Mouse (Mus musculus) midbrain, embryonic 11.5 days (tissue): Measurements from ENCODE around the gene Slc27a5. TPM values are rescaled to one million over a fixed set of nuclear protein-coding genes. Genes with fewer than 3 reads are reported as not detected.

Experiments used
- ATAC-seq: fragments of 200-750 bp; cut with Nextera tagmentation; 2 replicates; pipeline ENCODE4 v1.8.0; 2017; ENCODE audit warnings: moderate TSS enrichment, moderate library complexity; ENCODE audit not compliant: low FRiP score
- DNase-seq: peaks from one replicate; pipeline ENCODE4 v3.0.0; 2015; ENCODE audit warnings: low spot score; ENCODE audit errors: missing footprints
- H3K27ac ChIP-seq: fragments of 300-500 bp; sonication (generic); 2 replicates; pipeline ENCODE4 v1.5.1; 2014; ENCODE audit warnings: low read depth, low read length
- H3K27me3 ChIP-seq: fragments of 300-500 bp; sonication (generic); 2 replicates; pipeline ENCODE4 v1.6.1; 2014; ENCODE audit warnings: mild to moderate bottlenecking, low read length, moderate library complexity, mixed read lengths; ENCODE audit not compliant: control insufficient read depth, insufficient read depth
- H3K36me3 ChIP-seq: fragments of 300-500 bp; sonication (generic); 2 replicates; pipeline ENCODE4 v1.6.1; 2014; ENCODE audit warnings: mild to moderate bottlenecking, low read length, moderate library complexity, mixed read lengths; ENCODE audit not compliant: control insufficient read depth, insufficient read depth
- H3K4me1 ChIP-seq: fragments of 300-500 bp; sonication (generic); 2 replicates; pipeline ENCODE4 v1.6.1; 2014; ENCODE audit warnings: low read length; ENCODE audit not compliant: control insufficient read depth, insufficient read depth
- H3K4me2 ChIP-seq: fragments of 300-500 bp; sonication (generic); 2 replicates; pipeline ENCODE4 v1.6.1; 2014; ENCODE audit warnings: mild to moderate bottlenecking, moderate library complexity
- H3K4me3 ChIP-seq: fragments of 300-500 bp; sonication (generic); 2 replicates; pipeline ENCODE4 v1.5.1; 2014; ENCODE audit warnings: low read depth, low read length
- H3K9ac ChIP-seq: fragments of 300-500 bp; sonication (generic); 2 replicates; pipeline ENCODE4 v1.6.1; 2014; ENCODE audit warnings: low read length
- H3K9me3 ChIP-seq: fragments of 300-500 bp; sonication (generic); 2 replicates; pipeline ENCODE4 v1.6.1; 2016; ENCODE audit warnings: low read length; ENCODE audit not compliant: control insufficient read depth
- WGBS: fragments of 180-500 bp; shearing (Covaris S2); extraction: QIAGEN DNeasy Blood & Tissue Kit; methylation state at CpG from one replicate; pipeline ENCODE4 v1.1.7; 2014; 5-methylcytosine and 5-hydroxymethylcytosine counted together
- polyA plus RNA-seq: library from polyadenylated mRNA; unstranded; fragments of >200 nt; fragmentation: Nextera tagmentation; extraction: Ambion mirVana; gene quantifications from 2 replicates; pipeline ENCODE4 v1.2.1, GENCODE M21; 2014

Gene Slc27a5
- polyA plus RNA-seq, 1 experiment from 2014 or later: not detected

DNA sequence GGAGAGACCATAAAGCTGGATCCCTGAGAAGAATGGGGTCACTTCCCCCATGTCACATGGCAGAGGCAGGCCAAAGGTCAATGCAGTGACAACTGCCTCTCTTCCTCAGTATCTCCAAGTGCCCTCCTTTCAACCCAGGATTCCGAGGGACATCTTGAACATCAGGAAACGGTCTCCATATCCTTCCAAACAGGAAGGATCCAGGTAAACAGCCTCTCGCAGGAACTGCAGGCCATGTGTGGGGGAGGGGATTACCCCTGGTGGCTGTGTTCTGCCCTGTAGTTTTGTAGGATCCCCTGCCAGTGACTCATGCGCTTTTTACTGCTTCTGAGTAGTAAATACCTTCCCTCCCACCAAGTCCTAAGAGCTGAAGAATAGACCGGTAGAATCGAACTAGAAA, 18.2 kb downstream of the Slc27a5 start:
- Histone ChIP-seq H3K4me3 (no peak overlapping the region), H3K4me1 (peaks cover 5% of the 10 kb centered on the region), H3K4me2 (no peak overlapping the region), H3K9me3 (no peaks in the 10 kb centered on the region), H3K9ac (no peak overlapping the region), H3K27me3 (no peaks in the 10 kb centered on the region), H3K27ac (no peak overlapping the region), H3K36me3 (no peaks in the 10 kb centered on the region)
- ATAC-seq: no peak
- no peak for DNase-seq
- WGBS: 82% methylated on average over 6 of the region's 6 CpGs

- peak overlapping the region; percentile 76 for H3K9ac ChIP-seq
- H3K36me3 ChIP-seq: no peaks in the 10 kb centered on the region
- H3K4me3 ChIP-seq: no peak overlapping the region
- H3K9me3 ChIP-seq: no peaks in the 10 kb centered on the region
- WGBS: 88% methylated on average over 18 of the region's 18 CpGs
- DNase-seq (no peak), ATAC-seq (no peak)
- peak overlapping the region; percentile 76 for H3K4me2 ChIP-seq
- no peak overlapping the region; the same call in 1 of the 2 replicates for H3K27ac ChIP-seq
- peaks cover 5% of the 10 kb centered on the region for H3K4me1 ChIP-seq
- no peaks in the 10 kb centered on the region for H3K27me3 ChIP-seq
These were observed 18.9 kb downstream of the Slc27a5 start for GRCm38 (mm10) chr7:12978931-12979722.

GRCm38 (mm10) chr7:12977682-12978389, 20.2 kb downstream of the Slc27a5 start, which contains the start of gene Zfp446:
Gene Zfp446 (plus strand): TSS chr7:12977848.
- H3K9ac ChIP-seq: peak within 1 kb of the TSS; percentile 76
- peak; percentile 99 for ATAC-seq
- DNase-seq: peak; percentile 99
- peak within 1 kb of the TSS; percentile 76 for H3K4me2 ChIP-seq
- H3K4me3 ChIP-seq: peak within 1 kb of the TSS; percentile 51
- no peaks in the 10 kb centered on the region for H3K36me3 ChIP-seq
- H3K9me3 ChIP-seq: no peaks in the 10 kb centered on the region
- peaks cover 5% of the 10 kb centered on the region for H3K4me1 ChIP-seq
- WGBS: under 1% methylated on average over 49 of the region's 49 CpGs
- H3K27me3 ChIP-seq: no peaks in the 10 kb centered on the region
- H3K27ac ChIP-seq: peak within 1 kb of the TSS; percentile 71

DNA sequence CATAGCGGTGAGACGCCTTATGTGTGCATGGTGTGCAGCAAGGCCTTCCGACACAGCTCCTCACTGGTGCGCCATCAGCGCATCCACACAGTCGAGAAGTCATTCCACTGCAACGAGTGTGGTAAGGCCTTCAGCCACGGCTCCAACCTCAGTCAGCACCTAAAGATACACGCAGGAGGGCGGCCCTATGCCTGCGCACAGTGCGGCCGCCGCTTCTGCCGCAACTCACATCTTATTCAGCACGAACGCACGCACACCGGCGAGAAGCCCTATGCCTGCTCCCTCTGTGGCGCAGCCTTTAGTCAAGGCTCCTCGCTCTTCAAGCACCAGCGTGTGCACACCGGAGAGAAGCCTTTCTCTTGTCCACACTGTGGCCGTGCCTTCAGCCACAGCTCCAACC, 27.1 kb downstream of the Slc27a5 start:
- Histone ChIP-seq H3K4me3 (no peak overlapping the region), H3K4me2 (no peak overlapping the region), H3K9me3 (no peaks in the 10 kb centered on the region), H3K4me1 (peaks cover 8% of the 10 kb centered on the region), H3K9ac (no peak overlapping the region), H3K36me3 (peaks cover 16% of the 10 kb centered on the region; the same call in 1 of the 2 replicates), H3K27me3 (no peaks in the 10 kb centered on the region), H3K27ac (no peak overlapping the region)
- DNase-seq (no peak), ATAC-seq (no peak)
- WGBS: 95% methylated on average over 25 of the region's 25 CpGs

GRCm38 (mm10) chr7:12966104-12966845, 31.7 kb downstream of the Slc27a5 start:
- ATAC-seq (peak; percentile 68), DNase-seq (no peak)
- H3K4me2 ChIP-seq: peak overlapping the region; percentile 97
- peaks cover 15% of the 10 kb centered on the region for H3K4me1 ChIP-seq
- peak overlapping the region; percentile 67 for H3K27ac ChIP-seq
- no peaks in the 10 kb centered on the region for H3K9me3 ChIP-seq
- H3K36me3 ChIP-seq: peaks cover 14% of the 10 kb centered on the region; the same call in 1 of the 2 replicates
- H3K4me3 ChIP-seq: peak overlapping the region; percentile 84
- peak overlapping the region; percentile 92 for H3K9ac ChIP-seq
- WGBS: under 1% methylated on average over 25 of the region's 29 CpGs
- no peaks in the 10 kb centered on the region for H3K27me3 ChIP-seq

GRCm38 (mm10) chr7:12965678-12966091, 32.3 kb downstream of the Slc27a5 start, which contains the start of gene Zfp324:
Gene Zfp324 (plus strand): TSS chr7:12965838.
- DNase-seq: peak; percentile 96
- no peaks in the 10 kb centered on the region for H3K27me3 ChIP-seq
- peak; percentile 93 for ATAC-seq
- peak within 1 kb of the TSS; percentile 97 for H3K4me2 ChIP-seq
- peak within 1 kb of the TSS; percentile 84 for H3K4me3 ChIP-seq
- peaks cover 15% of the 10 kb centered on the region for H3K4me1 ChIP-seq
- H3K27ac ChIP-seq: peak within 1 kb of the TSS; percentile 67
- H3K9me3 ChIP-seq: no peaks in the 10 kb centered on the region
- H3K36me3 ChIP-seq: peaks cover 8% of the 10 kb centered on the region; the same call in 1 of the 2 replicates
- peak within 1 kb of the TSS; percentile 92 for H3K9ac ChIP-seq
- WGBS: under 1% methylated on average over 23 of the region's 23 CpGs

DNA sequence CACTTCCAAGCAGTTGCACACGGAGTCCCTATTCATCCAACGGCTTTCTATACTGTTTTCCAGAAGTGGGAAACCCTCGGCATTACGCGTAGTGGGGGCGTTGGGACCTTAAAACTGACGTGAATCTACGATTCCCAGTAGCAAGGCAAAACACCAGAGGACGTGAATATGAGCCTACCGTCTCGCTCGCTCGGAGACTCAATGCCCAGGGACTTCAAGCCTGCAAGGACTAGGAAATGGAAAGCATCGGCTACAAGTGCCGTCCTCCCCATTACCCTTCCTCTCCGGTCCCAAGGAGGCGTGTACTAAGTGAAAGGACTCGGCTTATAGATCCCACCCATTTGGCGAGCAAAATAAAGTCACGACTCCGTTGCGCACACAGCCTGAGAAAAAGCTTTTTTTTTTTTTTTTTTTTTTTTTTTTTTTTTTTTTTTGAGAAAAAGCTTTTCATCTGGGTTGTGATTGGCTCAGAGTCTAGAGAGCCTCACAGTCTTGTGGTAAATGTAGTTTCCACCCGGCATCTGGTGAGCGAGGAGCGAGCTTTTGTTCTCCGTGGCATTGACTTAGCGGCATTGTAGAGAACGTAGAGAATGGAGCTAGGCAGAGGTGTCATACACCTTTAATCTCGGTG, 36.4 kb downstream of the Slc27a5 start:
- Histone ChIP-seq H3K36me3 (no peaks in the 10 kb centered on the region), H3K9ac (peak overlapping the region; percentile 43), H3K27me3 (no peaks in the 10 kb centered on the region), H3K27ac (peak overlapping the region; percentile 51), H3K4me2 (peak overlapping the region; percentile 49), H3K9me3 (no peaks in the 10 kb centered on the region), H3K4me1 (peaks cover 8% of the 10 kb centered on the region), H3K4me3 (peak overlapping the region; percentile 26)
- WGBS: 4% methylated on average over 29 of the region's 29 CpGs
- ATAC-seq (peak; percentile 78), DNase-seq (peak; percentile 95)

DNA sequence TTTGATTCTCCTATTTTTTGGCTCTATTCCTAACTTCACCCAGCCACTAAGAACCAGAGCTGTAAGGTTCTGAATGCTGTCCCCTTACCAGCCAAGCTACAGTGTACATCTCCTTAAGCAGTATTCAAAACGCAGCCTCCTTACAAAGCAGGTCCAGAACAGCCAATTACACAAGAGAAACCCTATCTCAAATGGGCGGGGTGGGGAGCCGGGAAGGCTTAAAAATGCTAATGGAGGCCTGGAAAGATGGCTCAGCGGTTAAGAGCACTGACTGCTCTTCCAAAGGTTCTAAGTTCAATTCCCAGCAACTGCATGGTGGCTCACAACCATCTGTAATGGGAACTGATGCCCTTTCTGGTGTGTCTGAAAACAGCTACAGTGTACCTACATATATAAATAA, 38.3 kb downstream of the Slc27a5 start:
- Histone ChIP-seq H3K4me1 (no peaks in the 10 kb centered on the region), H3K4me2 (no peak overlapping the region), H3K9ac (no peak overlapping the region), H3K9me3 (no peaks in the 10 kb centered on the region), H3K27me3 (no peaks in the 10 kb centered on the region), H3K27ac (no peak overlapping the region), H3K36me3 (no peaks in the 10 kb centered on the region), H3K4me3 (no peak overlapping the region)
- ATAC-seq: no peak
- no peak for DNase-seq
- 12% methylated on average over 4 of the region's 4 CpGs for WGBS
